Mouse (Mus musculus) limb, embryonic 14.5 days (tissue): Measurements from ENCODE around the gene Ccl25. TPM values are rescaled to one million over a fixed set of nuclear protein-coding genes. Genes with fewer than 3 reads are reported as not detected.
A peak's percentile ranks its signal among the peaks of the same experiment; 100 is the strongest.

Source experiments
- ATAC-seq: fragments of 200-750 bp; cut with Nextera tagmentation; 2 replicates; pipeline ENCODE4 v1.8.0; 2017; ENCODE audit warnings: low read depth, moderate number of reproducible peaks, moderate TSS enrichment; ENCODE audit not compliant: low FRiP score
- DNase-seq: peaks from one replicate; pipeline ENCODE4 v3.0.0-alpha.2; 2015; ENCODE audit warnings: low spot score
- H3K27ac ChIP-seq: fragments of 300-500 bp; sonication (generic); replicated peaks from 2 replicates; pipeline ENCODE4 v1.5.1; 2014; ENCODE audit warnings: low read depth, mild to moderate bottlenecking, low read length, moderate library complexity, mixed read lengths
- H3K27me3 ChIP-seq: fragments of 300-500 bp; sonication (generic); 2 replicates; pipeline ENCODE4 v1.6.1; 2014; ENCODE audit warnings: low read length, mixed read lengths; ENCODE audit not compliant: control insufficient read depth, insufficient read depth
- H3K36me3 ChIP-seq: fragments of 300-500 bp; sonication (generic); 2 replicates; pipeline ENCODE4 v1.6.1; 2014; ENCODE audit warnings: mild to moderate bottlenecking, low read length, moderate library complexity, mixed read lengths; ENCODE audit not compliant: control insufficient read depth, insufficient read depth
- H3K4me1 ChIP-seq: fragments of 300-500 bp; sonication (generic); 2 replicates; pipeline ENCODE4 v1.6.1; 2014; ENCODE audit warnings: antibody characterized with exemption, low read length, mixed read lengths; ENCODE audit not compliant: control insufficient read depth, insufficient read depth
- H3K4me2 ChIP-seq: fragments of 300-500 bp; sonication (generic); replicated peaks from 2 replicates; pipeline ENCODE4 v1.6.1; 2014; ENCODE audit warnings: low read depth, mild to moderate bottlenecking, low read length, moderate library complexity; ENCODE audit not compliant: severe bottlenecking
- H3K4me3 ChIP-seq: fragments of 300-500 bp; sonication (generic); replicated peaks from 2 replicates; pipeline ENCODE4 v1.5.1; 2014; ENCODE audit warnings: low read length
- H3K9ac ChIP-seq: fragments of 300-500 bp; sonication (generic); 2 replicates; pipeline ENCODE4 v1.6.1; 2014; ENCODE audit warnings: mild to moderate bottlenecking, low read depth, low read length, moderate library complexity; ENCODE audit not compliant: severe bottlenecking
- H3K9me3 ChIP-seq: fragments of 300-500 bp; sonication (generic); 2 replicates; pipeline ENCODE4 v1.6.1; 2016; ENCODE audit warnings: low read length; ENCODE audit not compliant: control insufficient read depth
- POLR2A ChIP-seq: fragments of 200-500 bp; IDR thresholded peaks from 2 replicates; pipeline ENCODE4 v1.8.0; 2012; ENCODE audit warnings: inconsistent platforms, mild to moderate bottlenecking, moderate library complexity, borderline replicate concordance; ENCODE audit not compliant: insufficient read depth, insufficient read length; ENCODE audit errors: extremely low read depth
- WGBS: fragments of 180-500 bp; shearing (Covaris S2); extraction: QIAGEN DNeasy Blood & Tissue Kit; methylation state at CpG from one replicate; pipeline ENCODE4 v1.1.7; 2014; 5-methylcytosine and 5-hydroxymethylcytosine counted together
- polyA plus RNA-seq, 2 experiments: library from polyadenylated mRNA; depleted of rRNA in 1 of 2; stranded (reverse) in 1 of 2; unstranded in 1 of 2; fragments of >200 nt; fragmentation: Nextera tagmentation in 1 of 2; extraction: Ambion mirVana in 1 of 2; gene quantifications; 2 replicates each; pipeline versions ENCODE4 v1.2.1 to v1.2.3; 2012 to 2014

The Ccl25 gene
- polyA plus RNA-seq, 2 experiments: 11.4 to 14.8 TPM

GRCm38 (mm10) chr8:4367808-4368207 is 42.8 kb downstream of the Ccl25 start:
- Histone ChIP-seq H3K4me3 (no peak overlapping the region), H3K27ac (no peak overlapping the region), H3K4me1 (no peaks in the 10 kb centered on the region), H3K9ac (no peak overlapping the region), H3K36me3 (no peaks in the 10 kb centered on the region), H3K9me3 (no peaks in the 10 kb centered on the region), H3K27me3 (no peaks in the 10 kb centered on the region), H3K4me2 (no peak overlapping the region)
- TF ChIP-seq POLR2A: no peak
- no peak for DNase-seq
- no peak for ATAC-seq
- 71% methylated on average over 11 of the region's 11 CpGs for WGBS

- ATAC-seq (no peak), DNase-seq (no peak)
- no peak for TF ChIP-seq POLR2A
- no peaks in the 10 kb centered on the region for H3K9me3 ChIP-seq
- H3K9ac ChIP-seq: no peak overlapping the region
- no peak overlapping the region for H3K4me2 ChIP-seq
- no peak overlapping the region for H3K4me3 ChIP-seq
- H3K4me1 ChIP-seq: no peaks in the 10 kb centered on the region
- H3K27ac ChIP-seq: no peak overlapping the region
- WGBS: 91% methylated on average over 4 of the region's 4 CpGs
- H3K36me3 ChIP-seq: no peaks in the 10 kb centered on the region
- no peaks in the 10 kb centered on the region for H3K27me3 ChIP-seq
These were observed 43.5 kb downstream of the Ccl25 start for GRCm38 (mm10) chr8:4368470-4368869.

- no peak overlapping the region for H3K4me2 ChIP-seq
- no peak overlapping the region for H3K4me3 ChIP-seq
- no peak overlapping the region for H3K27ac ChIP-seq
- no peaks in the 10 kb centered on the region for H3K4me1 ChIP-seq
- H3K9ac ChIP-seq: no peak overlapping the region
- no peaks in the 10 kb centered on the region for H3K9me3 ChIP-seq
- no peak for TF ChIP-seq POLR2A
- ATAC-seq (peak; percentile 68; the same call in 1 of the 2 replicates), DNase-seq (no peak)
- 43% methylated on average over 2 of the region's 2 CpGs for whole genome bisulfite sequencing
- H3K27me3 ChIP-seq: no peaks in the 10 kb centered on the region
- no peaks in the 10 kb centered on the region for H3K36me3 ChIP-seq
These were observed 45.1 kb downstream of the Ccl25 start for GRCm38 (mm10) chr8:4370078-4370477.

- Histone ChIP-seq H3K4me3 (no peak overlapping the region), H3K36me3 (no peaks in the 10 kb centered on the region), H3K27ac (no peak overlapping the region), H3K27me3 (no peaks in the 10 kb centered on the region), H3K4me1 (no peaks in the 10 kb centered on the region), H3K4me2 (no peak overlapping the region), H3K9ac (no peak overlapping the region), H3K9me3 (no peaks in the 10 kb centered on the region)
- DNase-seq (no peak), ATAC-seq (no peak)
- 69% methylated on average over 2 of the region's 2 CpGs for WGBS
- TF ChIP-seq POLR2A: no peak
These were observed 47.6 kb downstream of the Ccl25 start for GRCm38 (mm10) chr8:4372657-4373056.

- no peak for TF ChIP-seq POLR2A
- Histone ChIP-seq H3K36me3 (no peaks in the 10 kb centered on the region), H3K4me3 (no peak overlapping the region), H3K9me3 (no peaks in the 10 kb centered on the region), H3K27ac (no peak overlapping the region), H3K4me2 (no peak overlapping the region), H3K9ac (no peak overlapping the region), H3K4me1 (peaks cover 6% of the 10 kb centered on the region; the same call in 1 of the 2 replicates), H3K27me3 (no peaks in the 10 kb centered on the region)
- ATAC-seq (no peak), DNase-seq (no peak)
- 84% methylated on average over 2 of the region's 2 CpGs for WGBS
These were observed 76.4 kb downstream of the Ccl25 start for GRCm38 (mm10) chr8:4401442-4401841.
